In the genomic region with DNA sequence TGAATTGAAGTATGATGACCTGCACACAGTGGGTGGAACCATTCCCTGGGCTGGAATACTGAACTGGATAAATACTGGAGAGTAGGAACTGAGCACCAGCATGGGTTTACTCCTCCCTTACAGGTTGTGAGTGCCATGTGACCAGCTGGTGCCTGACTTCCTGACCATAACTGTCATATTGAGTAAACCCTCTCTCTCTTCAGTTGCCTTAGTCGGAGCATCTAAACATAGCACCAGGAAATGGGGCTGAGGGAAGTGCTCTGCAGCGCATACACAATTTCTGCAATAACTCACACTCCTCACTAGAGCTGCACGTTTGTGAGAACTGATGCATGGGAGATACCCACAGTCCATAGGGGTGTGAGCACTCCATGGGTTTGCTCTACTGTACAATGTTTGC, we compare ENCODE assay signal across 33 mouse cellular contexts. TPM values are rescaled to one million over a fixed set of nuclear protein-coding genes. Genes with fewer than 3 reads are reported as not detected.
A peak's percentile ranks its signal among the peaks of the same experiment; 100 is the strongest.
DNase-seq lines count a peak whose midpoint lies in the region; ATAC-seq and TF ChIP-seq lines count a peak whose summit lies in the region.
"Had no signal": no experiment of that assay in that cellular context is flagged by ENCODE, and none has a peak within 500 bp of the region (broad histone marks: within the 10 kb centered on the region; RNA-seq: fewer than 3 reads in every experiment).

No protein-coding gene starts in this region.

- TF ChIP-seq POLR2A in cerebellum, adult 2 months (IDR thresholded peaks at IDR 0.05; ENCODE audit: borderline replicate concordance, insufficient read depth, low read length) = no peak

- peaks cover 3% of the 10 kb centered on the region; the same call in 1 of the 2 replicates for H3K9me3 ChIP-seq in megakaryocyte, embryonic 14.5 days
- H3K9me3 ChIP-seq: embryonic facial prominence, embryonic 15.5 days; hindbrain, embryonic 12.5 days; hindbrain, embryonic 15.5 days had no signal

- 77% methylated on average over 3 of the region's 3 CpGs for WGBS in cerebellum, adult 2 months

- peak overlapping the region; percentile 38 for H3K4me3 ChIP-seq in megakaryocyte, embryonic 14.5 days (replicated peaks)
- H3K4me3 ChIP-seq in cerebellum, adult 2 months (replicated peaks; ENCODE audit: insufficient read depth, low read depth, low read length) = no peak overlapping the region
- H3K4me3 ChIP-seq: embryonic facial prominence, embryonic 15.5 days; gastrocnemius, adult 2 months; hindbrain, embryonic 12.5 days; hindbrain, embryonic 15.5 days had no signal

- ATAC-seq in common myeloid progenitor, adult 5-6 weeks (replicated peaks; ENCODE audit: low read depth, poor library complexity, severe bottlenecking) = peak; percentile 63
- ATAC-seq: CD4-positive, CD25-positive, alpha-beta regulatory T cell, adult 4 months; forebrain, embryonic 14.5 days; forebrain, postnatal 0 days; intestine, postnatal 0 days had no signal

- peaks cover 6% of the 10 kb centered on the region for H3K4me1 ChIP-seq in megakaryocyte, embryonic 14.5 days
- H3K4me1 ChIP-seq in cerebellum, adult 2 months (ENCODE audit: control insufficient read depth, insufficient read depth, low read length) = no peaks in the 10 kb centered on the region
- H3K4me1 ChIP-seq: hindbrain, embryonic 12.5 days; hindbrain, embryonic 15.5 days had no signal

- TF ChIP-seq CTCF in cerebellum, adult 2 months (IDR thresholded peaks at IDR 0.05; ENCODE audit: borderline replicate concordance, insufficient read depth, low read depth, low read length) = no peak

- no peaks in the 10 kb centered on the region for H3K36me3 ChIP-seq in megakaryocyte, embryonic 14.5 days (replicated peaks; ENCODE audit: low read length)
- H3K36me3 ChIP-seq: embryonic facial prominence, embryonic 15.5 days; hindbrain, embryonic 12.5 days; hindbrain, embryonic 15.5 days had no signal

- peak; percentile 39 for DNase-seq in heart, adult 11 months
- no peak for DNase-seq in heart, adult 18-20 months
- no peak for DNase-seq in layer of hippocampus, postnatal 14 days (ENCODE audit: low spot score in 2 of 2)
- no peak for DNase-seq in cerebellum, adult 2 months
- DNase-seq: adrenal gland, adult 2 months; adrenal gland, postnatal 14 days; cerebellum, adult 11-12 months; cerebellum, adult 9-10 months; cerebellum, postnatal 14 days; forebrain, postnatal 0 days; gastrocnemius, adult 2 months; gastrocnemius, postnatal 14 days had no signal

- no peak overlapping the region for H3K27ac ChIP-seq in cerebellum, adult 2 months (ENCODE audit: insufficient read depth, low read length)
- H3K27ac ChIP-seq: gastrocnemius, adult 2 months; hindbrain, embryonic 12.5 days; hindbrain, embryonic 15.5 days had no signal

- no peaks in the 10 kb centered on the region for H3K27me3 ChIP-seq in megakaryocyte, embryonic 14.5 days (replicated peaks)
- no peaks in the 10 kb centered on the region for H3K27me3 ChIP-seq in cerebellum, adult 2 months (ENCODE audit: control insufficient read depth, insufficient read depth, low read length)
- H3K27me3 ChIP-seq: embryonic facial prominence, embryonic 15.5 days; hindbrain, embryonic 12.5 days; hindbrain, embryonic 15.5 days had no signal

RNA-seq across cellular contexts. Expression of gene 1700011L22Rik, which starts 9.1 kb away (rescaled TPM):
- not detected for total RNA-seq in heart, adult 18-20 months (2021)
- not detected in 2 replicates for total RNA-seq in common myeloid progenitor, adult 5-6 weeks (2017)
- polyA plus RNA-seq in megakaryocyte, embryonic 14.5 days (2012; ENCODE audit: insufficient read depth, low replicate concordance) = not detected in 2 replicates
- total RNA-seq in layer of hippocampus, postnatal 14 days (2021) = not detected
- polyA plus RNA-seq in cerebellum, adult 2 months (2012; rRNA removed) = 0.11 TPM in 1 of 2 replicates, not detected in the other
- total RNA-seq: adrenal gland, adult 2 months; adrenal gland, postnatal 14 days; adrenal gland, postnatal 4 days; forebrain, postnatal 0 days; gastrocnemius, adult 2 months; gastrocnemius, postnatal 14 days; gastrocnemius, postnatal 4 days; heart, adult 8-10 months; heart, postnatal 25 days; hematopoietic stem cell, adult 5-6 weeks; MEL had no signal
- polyA plus RNA-seq: adrenal gland, adult 2 months; C2C12; CD4-positive, CD25-positive, alpha-beta regulatory T cell, adult 4 months; embryonic facial prominence, embryonic 11.5 days; embryonic facial prominence, embryonic 15.5 days; forebrain, embryonic 11.5 days; forebrain, embryonic 14.5 days; forebrain, postnatal 0 days; frontal cortex, adult 2 months; heart, embryonic 11.5 days; heart, embryonic 14.5 days; hindbrain, embryonic 12.5 days; hindbrain, embryonic 15.5 days; intestine, embryonic 14.5 days; intestine, postnatal 0 days had no signal

RNA-seq across cellular contexts. Expression of gene Mmaa, which starts 55.4 kb away (rescaled TPM):
- 10 to 100 TPM; 39.9 to 44.5 TPM for total RNA-seq in heart, adult 18-20 months (2021)
- 1.9 and 6.8 TPM in 2 replicates for total RNA-seq in common myeloid progenitor, adult 5-6 weeks (2017)
- polyA plus RNA-seq in megakaryocyte, embryonic 14.5 days (2012; ENCODE audit: insufficient read depth, low replicate concordance) = 0.57 TPM in 1 of 2 replicates, not detected in the other
- total RNA-seq in layer of hippocampus, postnatal 14 days (2021) = 10 to 100 TPM; 18.7 to 20.0 TPM
- polyA plus RNA-seq in cerebellum, adult 2 months (2012; rRNA removed) = 33.1 and 33.8 TPM in 2 replicates
